Comparison of ENCODE assay signal across 8 mouse cellular contexts in the genomic region with DNA sequence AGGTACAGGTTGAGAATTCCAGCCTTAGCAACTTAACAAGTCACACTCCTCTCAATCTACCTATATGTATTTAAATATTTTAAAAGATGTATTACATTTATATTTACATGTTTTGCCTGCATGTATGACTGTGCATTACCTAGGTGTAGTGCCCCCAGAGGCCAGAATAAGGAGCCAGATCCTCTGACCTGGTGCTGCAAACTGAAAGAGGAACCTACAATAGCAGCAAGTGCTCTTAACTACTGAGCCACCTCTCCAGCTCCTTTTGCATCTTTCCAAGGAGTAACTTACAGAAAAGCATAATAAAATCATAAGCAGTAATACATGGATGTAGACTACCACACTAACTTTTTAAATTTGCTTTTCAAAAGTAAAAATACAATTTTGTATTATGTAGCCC. TPM values are rescaled to one million over a fixed set of nuclear protein-coding genes. Genes with fewer than 3 reads are reported as not detected.
DNase-seq lines count a peak whose midpoint lies in the region; ATAC-seq lines count a peak whose summit lies in the region.

No protein-coding gene starts in this region.

- H3K36me3 ChIP-seq in forebrain, embryonic 13.5 days (ENCODE audit: poor library complexity, severe bottlenecking), result no peaks in the 10 kb centered on the region
- H3K36me3 ChIP-seq in liver, embryonic 11.5 days (ENCODE audit: control insufficient read depth, insufficient read depth, low read length), result peaks cover 2% of the 10 kb centered on the region; the same call in 1 of the 2 replicates
- no peaks in the 10 kb centered on the region for H3K36me3 ChIP-seq in neural tube, embryonic 14.5 days (ENCODE audit: control insufficient read depth, insufficient read depth, low read length)

- DNase-seq in CD4-positive, CD25-positive, alpha-beta regulatory T cell, adult 2 months (ENCODE audit: low read depth, low spot score), result peak; percentile 70
- peak; percentile 85 for DNase-seq in A20 (ENCODE audit: low read depth, low spot score)
- no peak for DNase-seq in liver, embryonic 11.5 days (ENCODE audit: low spot score)
- no peak for DNase-seq in adrenal gland, postnatal 25 days

- peaks cover 30% of the 10 kb centered on the region for H3K4me1 ChIP-seq in forebrain, embryonic 13.5 days
- H3K4me1 ChIP-seq in liver, embryonic 11.5 days (replicated peaks; ENCODE audit: control insufficient read depth, insufficient read depth, low read length), result peaks cover 18% of the 10 kb centered on the region
- H3K4me1 ChIP-seq in neural tube, embryonic 14.5 days (ENCODE audit: control insufficient read depth, insufficient read depth, low read length), result peaks cover 20% of the 10 kb centered on the region; the same call in 1 of the 2 replicates

- H3K9me3 ChIP-seq in forebrain, embryonic 13.5 days (replicated peaks), result no peaks in the 10 kb centered on the region
- no peaks in the 10 kb centered on the region for H3K9me3 ChIP-seq in liver, embryonic 11.5 days (ENCODE audit: control insufficient read depth, low read length)
- H3K9me3 ChIP-seq in neural tube, embryonic 14.5 days (ENCODE audit: control insufficient read depth, low read length), result no peaks in the 10 kb centered on the region

- H3K27me3 ChIP-seq in forebrain, embryonic 13.5 days, result no peaks in the 10 kb centered on the region
- no peaks in the 10 kb centered on the region for H3K27me3 ChIP-seq in liver, embryonic 11.5 days (replicated peaks; ENCODE audit: control insufficient read depth, insufficient read depth, low read length)
- H3K27me3 ChIP-seq in neural tube, embryonic 14.5 days (ENCODE audit: control insufficient read depth, insufficient read depth, low read length), result no peaks in the 10 kb centered on the region

- H3K9ac ChIP-seq in forebrain, embryonic 13.5 days, result peak overlapping the region; percentile 88; the same call in 1 of the 2 replicates
- peak overlapping the region; percentile 63; the same call in 1 of the 2 replicates for H3K9ac ChIP-seq in liver, embryonic 11.5 days (ENCODE audit: low read depth, low read length)
- peak overlapping the region; percentile 43; the same call in 1 of the 2 replicates for H3K9ac ChIP-seq in neural tube, embryonic 14.5 days (replicated peaks; ENCODE audit: low read depth, low read length)

- ATAC-seq in CD4-positive, CD25-positive, alpha-beta regulatory T cell, adult 4 months, result no peak
- no peak for ATAC-seq in forebrain, embryonic 13.5 days
- ATAC-seq in liver, embryonic 11.5 days (replicated peaks; ENCODE audit: low FRiP score), result no peak
- ATAC-seq in neural tube, embryonic 14.5 days (ENCODE audit: low read depth), result no peak
- no peak for ATAC-seq in frontal cortex, adult (ENCODE audit: low TSS enrichment)

- H3K4me2 ChIP-seq in forebrain, embryonic 13.5 days, result peak overlapping the region; percentile 87
- peak overlapping the region; percentile 67 for H3K4me2 ChIP-seq in liver, embryonic 11.5 days
- H3K4me2 ChIP-seq in neural tube, embryonic 14.5 days (ENCODE audit: low read depth, low read length), result peak overlapping the region; percentile 55

- H3K27ac ChIP-seq in forebrain, embryonic 13.5 days, result no peak overlapping the region
- H3K27ac ChIP-seq in liver, embryonic 11.5 days (ENCODE audit: low read depth, low read length), result 0 out of 2 replicates have a peak overlapping the region, but pooled peaks have one; percentile 53
- H3K27ac ChIP-seq in neural tube, embryonic 14.5 days (ENCODE audit: low read depth, low read length), result no peak overlapping the region

- H3K4me3 ChIP-seq in forebrain, embryonic 13.5 days, result peak overlapping the region; percentile 71; the same call in 1 of the 2 replicates
- peak overlapping the region; percentile 77 for H3K4me3 ChIP-seq in liver, embryonic 11.5 days (ENCODE audit: low read depth, low read length)
- H3K4me3 ChIP-seq in neural tube, embryonic 14.5 days (ENCODE audit: low read depth, low read length), result peak overlapping the region; percentile 54; the same call in 1 of the 2 replicates

RNA-seq across cellular contexts. Expression of gene Wrnip1, which starts 1.0 kb away (rescaled TPM):
- 10 to 100 TPM in 1 of 2 experiments, 1 to 10 TPM in 1; 6.7 to 12.1 TPM for polyA plus RNA-seq in CD4-positive, CD25-positive, alpha-beta regulatory T cell, adult 4 months (2017; shearing (Covaris generic))
- polyA plus RNA-seq in forebrain, embryonic 13.5 days (2015; fragmentation: Nextera tagmentation; extraction: Ambion mirVana), result 22.1 and 22.5 TPM in 2 replicates
- polyA plus RNA-seq in liver, embryonic 11.5 days (2014; fragmentation: Nextera tagmentation; extraction: Ambion mirVana), result 19.9 and 23.1 TPM in 2 replicates
- polyA plus RNA-seq in neural tube, embryonic 14.5 days (2014; fragmentation: Nextera tagmentation; extraction: Ambion mirVana), result 25.6 and 29.0 TPM in 2 replicates
- 44.7 and 70.5 TPM in 2 replicates for total RNA-seq in adrenal gland, postnatal 25 days (2021)

RNA-seq across cellular contexts. Expression of gene D930007J09Rik, which starts 1.8 kb away (rescaled TPM):
- polyA plus RNA-seq in CD4-positive, CD25-positive, alpha-beta regulatory T cell, adult 4 months (2017; shearing (Covaris generic)), result not detected
- polyA plus RNA-seq in forebrain, embryonic 13.5 days (2015; fragmentation: Nextera tagmentation; extraction: Ambion mirVana), result not detected in 2 replicates
- not detected in 2 replicates for polyA plus RNA-seq in liver, embryonic 11.5 days (2014; fragmentation: Nextera tagmentation; extraction: Ambion mirVana)
- polyA plus RNA-seq in neural tube, embryonic 14.5 days (2014; fragmentation: Nextera tagmentation; extraction: Ambion mirVana), result not detected in 2 replicates
- total RNA-seq in adrenal gland, postnatal 25 days (2021), result not detected in 2 replicates

RNA-seq across cellular contexts. Expression of gene Mylk4, which starts 17.1 kb away (rescaled TPM):
- not detected for polyA plus RNA-seq in CD4-positive, CD25-positive, alpha-beta regulatory T cell, adult 4 months (2017; shearing (Covaris generic))
- polyA plus RNA-seq in forebrain, embryonic 13.5 days (2015; fragmentation: Nextera tagmentation; extraction: Ambion mirVana), result 0.04 TPM in 1 of 2 replicates, not detected in the other
- 0.10 and 0.12 TPM in 2 replicates for polyA plus RNA-seq in liver, embryonic 11.5 days (2014; fragmentation: Nextera tagmentation; extraction: Ambion mirVana)
- 0.28 TPM in 1 of 2 replicates, not detected in the other for polyA plus RNA-seq in neural tube, embryonic 14.5 days (2014; fragmentation: Nextera tagmentation; extraction: Ambion mirVana)
- 0.06 TPM in 1 of 2 replicates, not detected in the other for total RNA-seq in adrenal gland, postnatal 25 days (2021)

RNA-seq across cellular contexts. Expression of gene Serpinb1a, which starts 50.1 kb away (rescaled TPM):
- polyA plus RNA-seq in CD4-positive, CD25-positive, alpha-beta regulatory T cell, adult 4 months (2017; shearing (Covaris generic)), result 10 to 100 TPM; 12.7 to 13.2 TPM
- polyA plus RNA-seq in forebrain, embryonic 13.5 days (2015; fragmentation: Nextera tagmentation; extraction: Ambion mirVana), result 0.22 and 0.97 TPM in 2 replicates
- 10.1 and 11.0 TPM in 2 replicates for polyA plus RNA-seq in liver, embryonic 11.5 days (2014; fragmentation: Nextera tagmentation; extraction: Ambion mirVana)
- 0.54 and 2.6 TPM in 2 replicates for polyA plus RNA-seq in neural tube, embryonic 14.5 days (2014; fragmentation: Nextera tagmentation; extraction: Ambion mirVana)
- 103 and 180 TPM in 2 replicates for total RNA-seq in adrenal gland, postnatal 25 days (2021)

Comparison
In these comparisons a context has a peak if more than half of its experiments do, and no peak if none do; other contexts are left out.
1. DNase-seq: peak in CD4-positive, CD25-positive, alpha-beta regulatory T cell, adult 2 months (single experiment) and A20 (single experiment); none in liver, embryonic 11.5 days (single experiment) and adrenal gland, postnatal 25 days (single experiment).
2. Peak in every context shown above with its lines, with median percentiles within 50 percentile points of each other: H3K4me2 ChIP-seq, H3K4me3 ChIP-seq and H3K9ac ChIP-seq.